Mouse (Mus musculus): ENCODE data around the gene Hs6st3. TPM values are rescaled to one million over a fixed set of nuclear protein-coding genes. Genes with fewer than 3 reads are reported as not detected.

The Hs6st3 gene
- polyA plus RNA-seq, 1 experiment from 2014 or later, result 0.35 TPM

DNA sequence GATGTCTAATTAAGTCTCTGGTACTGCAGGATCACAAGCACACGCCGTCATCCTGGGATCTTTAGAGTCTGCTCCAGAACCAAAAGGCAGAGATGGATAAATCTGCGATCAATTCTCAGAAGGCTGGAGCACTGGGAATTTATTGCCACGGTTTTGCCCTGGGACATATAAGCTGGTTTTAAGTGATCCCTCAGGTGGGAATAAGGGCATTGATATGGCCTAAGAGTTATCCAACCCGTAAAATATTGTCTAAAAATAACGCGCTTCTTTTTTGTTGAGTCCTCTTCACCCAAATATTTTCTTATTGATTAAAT is 693.8 kb downstream of the Hs6st3 start:
- Histone ChIP-seq H3K4me2 (peak overlapping the region; percentile 51), H3K9ac (no peak overlapping the region), H3K27ac (no peak overlapping the region), H3K9me3 (replicated peaks) (no peaks in the 10 kb centered on the region), H3K4me1 (peaks cover 15% of the 10 kb centered on the region; the same call in 1 of the 2 replicates), H3K4me3 (no peak overlapping the region), H3K36me3 (ENCODE audit: poor library complexity, severe bottlenecking) (no peaks in the 10 kb centered on the region), H3K27me3 (no peaks in the 10 kb centered on the region)
- WGBS, result 71% methylated on average over 7 of the region's 7 CpGs
- no peak for ATAC-seq

GRCm38 (mm10) chr14:119832940-119833339 is 694.8 kb downstream of the Hs6st3 start:
- Histone ChIP-seq H3K9ac (no peak overlapping the region), H3K27ac (no peak overlapping the region; the same call in 1 of the 2 replicates), H3K4me1 (peaks cover 15% of the 10 kb centered on the region; the same call in 1 of the 2 replicates), H3K27me3 (no peaks in the 10 kb centered on the region), H3K9me3 (replicated peaks) (no peaks in the 10 kb centered on the region), H3K36me3 (ENCODE audit: poor library complexity, severe bottlenecking) (no peaks in the 10 kb centered on the region), H3K4me2 (no peak overlapping the region), H3K4me3 (no peak overlapping the region)
- 51% methylated on average over 9 of the region's 9 CpGs for WGBS
- peak; percentile 52; the same call in 1 of the 2 replicates for ATAC-seq

GRCm38 (mm10) chr14:119834008-119834700 is 696.0 kb downstream of the Hs6st3 start:
- no peak for ATAC-seq
- Histone ChIP-seq H3K27me3 (no peaks in the 10 kb centered on the region), H3K27ac (no peak overlapping the region), H3K4me3 (no peak overlapping the region), H3K4me1 (peaks cover 15% of the 10 kb centered on the region; the same call in 1 of the 2 replicates), H3K36me3 (ENCODE audit: poor library complexity, severe bottlenecking) (no peaks in the 10 kb centered on the region), H3K9me3 (replicated peaks) (no peaks in the 10 kb centered on the region), H3K4me2 (no peak overlapping the region), H3K9ac (no peak overlapping the region)
- WGBS, result 37% methylated on average over 8 of the region's 8 CpGs

DNA sequence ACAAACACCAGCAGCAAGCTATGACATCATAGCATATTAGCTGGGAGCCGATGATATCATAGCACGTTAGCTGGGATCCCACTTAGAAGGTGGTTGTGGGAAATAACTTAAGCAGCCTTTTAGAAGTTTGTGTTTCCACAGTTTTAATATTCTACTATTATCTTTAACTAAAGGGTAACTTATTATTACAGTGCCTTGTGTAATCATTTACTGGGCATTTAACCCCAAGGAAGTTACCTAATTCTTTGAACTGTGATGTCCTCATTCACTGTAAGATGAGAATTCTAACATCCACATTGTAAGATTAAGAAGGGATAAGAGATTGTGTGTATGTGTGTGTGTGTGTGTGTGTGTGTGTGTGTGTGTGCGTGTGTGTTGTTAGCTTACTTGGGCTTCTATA is 697.9 kb downstream of the Hs6st3 start:
- Histone ChIP-seq H3K4me1 (peaks cover 15% of the 10 kb centered on the region; the same call in 1 of the 2 replicates), H3K36me3 (ENCODE audit: poor library complexity, severe bottlenecking) (no peaks in the 10 kb centered on the region), H3K27ac (no peak overlapping the region), H3K4me3 (no peak overlapping the region), H3K27me3 (no peaks in the 10 kb centered on the region), H3K4me2 (no peak overlapping the region), H3K9me3 (replicated peaks) (no peaks in the 10 kb centered on the region), H3K9ac (no peak overlapping the region)
- 81% methylated on average over 3 of the region's 3 CpGs for WGBS
- no peak for ATAC-seq

DNA sequence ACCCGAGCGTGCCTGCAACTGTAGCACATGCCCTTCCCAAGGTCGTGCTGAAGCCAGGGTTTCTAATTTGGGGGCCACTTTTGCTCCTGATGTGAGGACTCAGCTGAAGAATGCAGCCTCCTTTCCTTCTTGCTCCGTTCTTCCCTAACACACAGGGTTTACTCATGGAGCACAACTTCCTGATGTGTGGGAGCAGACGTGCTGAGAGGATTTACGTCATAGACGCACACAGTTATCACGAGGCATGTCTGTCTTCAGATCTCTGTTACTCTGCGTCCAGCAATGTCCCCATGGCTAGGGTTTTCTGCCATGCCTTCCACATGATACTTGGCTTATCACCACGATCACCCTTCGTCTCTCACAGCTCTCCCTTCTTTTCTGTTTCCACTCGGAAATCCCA is 709.4 kb downstream of the Hs6st3 start:
- H3K27me3 ChIP-seq, result 0 out of 2 replicates have a peak, but pooled peaks cover 4% of the 10 kb centered on the region
- WGBS, result 82% methylated on average over 12 of the region's 12 CpGs
- H3K9ac ChIP-seq, result no peak overlapping the region
- no peak overlapping the region for H3K4me2 ChIP-seq
- ATAC-seq, result no peak
- H3K27ac ChIP-seq, result no peak overlapping the region
- no peaks in the 10 kb centered on the region for H3K9me3 ChIP-seq (replicated peaks)
- peaks cover 6% of the 10 kb centered on the region for H3K4me1 ChIP-seq
- H3K36me3 ChIP-seq (ENCODE audit: poor library complexity, severe bottlenecking), result no peaks in the 10 kb centered on the region
- no peak overlapping the region for H3K4me3 ChIP-seq

- 76% methylated on average over 4 of the region's 4 CpGs for WGBS
- Histone ChIP-seq H3K36me3 (ENCODE audit: poor library complexity, severe bottlenecking) (no peaks in the 10 kb centered on the region), H3K27me3 (0 out of 2 replicates have a peak, but pooled peaks cover 4% of the 10 kb centered on the region), H3K9ac (no peak overlapping the region), H3K9me3 (replicated peaks) (no peaks in the 10 kb centered on the region), H3K4me1 (peaks cover 7% of the 10 kb centered on the region), H3K4me3 (no peak overlapping the region), H3K4me2 (no peak overlapping the region), H3K27ac (no peak overlapping the region)
- no peak for ATAC-seq
Observed at GRCm38 (mm10) chr14:119848759-119849298, 710.7 kb downstream of the Hs6st3 start.

DNA sequence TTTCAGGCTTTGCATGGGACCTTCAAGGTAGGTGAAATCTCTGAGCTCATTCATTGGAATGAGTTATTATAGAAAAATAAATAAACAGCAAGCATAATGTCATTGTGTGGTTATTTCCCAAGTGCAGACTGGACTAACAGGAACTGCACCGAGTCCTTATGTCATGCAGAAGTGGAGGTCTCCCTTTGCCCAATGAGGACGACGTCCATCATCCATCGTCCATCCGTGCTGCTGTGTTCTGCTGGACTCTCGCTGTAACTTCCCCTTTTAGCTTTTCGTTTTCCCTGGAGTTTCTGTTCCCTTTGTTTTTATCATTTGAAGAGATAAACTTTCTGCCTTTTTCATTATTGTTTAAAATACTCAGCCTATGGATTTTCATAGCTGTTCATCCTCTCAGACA is 711.2 kb downstream of the Hs6st3 start:
- Histone ChIP-seq H3K36me3 (ENCODE audit: poor library complexity, severe bottlenecking) (no peaks in the 10 kb centered on the region), H3K9me3 (replicated peaks) (no peaks in the 10 kb centered on the region), H3K27ac (no peak overlapping the region), H3K9ac (no peak overlapping the region), H3K27me3 (0 out of 2 replicates have a peak, but pooled peaks cover 4% of the 10 kb centered on the region), H3K4me2 (no peak overlapping the region), H3K4me1 (peaks cover 10% of the 10 kb centered on the region), H3K4me3 (no peak overlapping the region)
- ATAC-seq, result no peak
- 87% methylated on average over 7 of the region's 7 CpGs for WGBS

DNA sequence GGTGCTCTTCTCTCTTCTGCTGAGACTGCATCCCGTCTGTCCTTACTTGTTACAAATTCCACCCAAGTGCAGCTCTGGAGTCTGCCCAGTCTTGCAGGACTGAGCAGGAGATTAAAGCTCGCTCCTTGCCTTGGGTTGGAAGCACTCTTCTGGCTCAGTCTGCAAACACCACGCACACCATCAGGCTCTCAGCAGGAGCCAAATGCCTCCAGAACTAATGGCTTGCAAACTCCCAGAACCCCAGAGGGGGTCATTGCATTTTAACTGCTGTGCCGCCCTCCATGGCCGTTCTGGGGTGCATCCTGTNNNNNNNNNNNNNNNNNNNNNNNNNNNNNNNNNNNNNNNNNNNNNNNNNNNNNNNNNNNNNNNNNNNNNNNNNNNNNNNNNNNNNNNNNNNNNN is 714.0 kb downstream of the Hs6st3 start:
- Histone ChIP-seq H3K27me3 (peaks cover 9% of the 10 kb centered on the region; the same call in 1 of the 2 replicates), H3K36me3 (ENCODE audit: poor library complexity, severe bottlenecking) (no peaks in the 10 kb centered on the region), H3K9ac (no peak overlapping the region), H3K4me3 (no peak overlapping the region), H3K4me2 (no peak overlapping the region; the same call in 1 of the 2 replicates), H3K9me3 (replicated peaks) (no peaks in the 10 kb centered on the region), H3K4me1 (peaks cover 14% of the 10 kb centered on the region), H3K27ac (no peak overlapping the region)
- WGBS, result 11% methylated on average over 5 of the region's 5 CpGs
- no peak; the same call in 1 of the 2 replicates for ATAC-seq

GRCm38 (mm10) chr14:119857338-119858291 is 719.5 kb downstream of the Hs6st3 start:
- H3K4me2 ChIP-seq, result peak overlapping the region; percentile 50
- WGBS, result 55% methylated on average over 23 of the region's 23 CpGs

GRCm38 (mm10) chr14:119873617-119874016 is 735.5 kb downstream of the Hs6st3 start:
- Histone ChIP-seq H3K4me1 (no peaks in the 10 kb centered on the region), H3K4me2 (no peak overlapping the region), H3K9me3 (replicated peaks) (no peaks in the 10 kb centered on the region), H3K36me3 (ENCODE audit: poor library complexity, severe bottlenecking) (no peaks in the 10 kb centered on the region), H3K27me3 (no peaks in the 10 kb centered on the region), H3K9ac (no peak overlapping the region), H3K4me3 (no peak overlapping the region), H3K27ac (no peak overlapping the region)
- WGBS, result 88% methylated on average over 4 of the region's 4 CpGs
- ATAC-seq, result no peak

More at GRCm38 (mm10) chr14:119857338-119858291, 719.5 kb downstream of the Hs6st3 start:
- peak overlapping the region; percentile 20 for H3K4me3 ChIP-seq
- H3K27me3 ChIP-seq, result peaks cover 5% of the 10 kb centered on the region; the same call in 1 of the 2 replicates
- ATAC-seq, result peak; percentile 86
- H3K9ac ChIP-seq, result peak overlapping the region; percentile 48
- no peaks in the 10 kb centered on the region for H3K9me3 ChIP-seq (replicated peaks)
- no peaks in the 10 kb centered on the region for H3K36me3 ChIP-seq (ENCODE audit: poor library complexity, severe bottlenecking)
- peaks cover 15% of the 10 kb centered on the region for H3K4me1 ChIP-seq
- peak overlapping the region; percentile 35; the same call in 1 of the 2 replicates for H3K27ac ChIP-seq

GRCm38 (mm10) chr14:119892922-119893321 is 754.8 kb downstream of the Hs6st3 start:
- no peaks in the 10 kb centered on the region for H3K27me3 ChIP-seq
- H3K9ac ChIP-seq, result no peak overlapping the region
- no peaks in the 10 kb centered on the region for H3K4me1 ChIP-seq
- H3K4me2 ChIP-seq, result no peak overlapping the region
- no peak overlapping the region for H3K27ac ChIP-seq
- H3K36me3 ChIP-seq (ENCODE audit: poor library complexity, severe bottlenecking), result no peaks in the 10 kb centered on the region
- 79% methylated on average over 8 of the region's 8 CpGs for WGBS
- no peaks in the 10 kb centered on the region; the same call in 1 of the 2 replicates for H3K9me3 ChIP-seq (replicated peaks)
- H3K4me3 ChIP-seq, result no peak overlapping the region
- ATAC-seq, result no peak

GRCm38 (mm10) chr14:119895097-119895496 is 757.0 kb downstream of the Hs6st3 start:
- Histone ChIP-seq H3K4me1 (no peaks in the 10 kb centered on the region), H3K4me2 (no peak overlapping the region), H3K27me3 (no peaks in the 10 kb centered on the region), H3K9me3 (replicated peaks) (no peaks in the 10 kb centered on the region; the same call in 1 of the 2 replicates), H3K4me3 (no peak overlapping the region), H3K9ac (no peak overlapping the region), H3K36me3 (ENCODE audit: poor library complexity, severe bottlenecking) (no peaks in the 10 kb centered on the region), H3K27ac (no peak overlapping the region)
- WGBS, result 93% methylated on average over 8 of the region's 8 CpGs
- ATAC-seq, result no peak

All from forebrain, embryonic 13.5 days (tissue).